Mouse (Mus musculus) megakaryocyte, embryonic 14.5 days (primary cell): ENCODE measurements around the gene Cnksr3. TPM values are rescaled to one million over a fixed set of nuclear protein-coding genes. Genes with fewer than 3 reads are reported as not detected.

Experiments used
- H3K27me3 ChIP-seq: replicated peaks from 2 replicates; pipeline ENCODE3; 2012; ENCODE audit warnings: inconsistent platforms
- H3K36me3 ChIP-seq: replicated peaks from 2 replicates; pipeline ENCODE3; 2012; ENCODE audit warnings: low read length, inconsistent platforms, mixed read lengths
- H3K4me1 ChIP-seq: 2 replicates; pipeline ENCODE4 v1.6.1; 2012; ENCODE audit warnings: inconsistent platforms
- H3K4me3 ChIP-seq: replicated peaks from 2 replicates; pipeline ENCODE3; 2012; ENCODE audit warnings: moderate library complexity, mild to moderate bottlenecking, inconsistent platforms
- H3K9me3 ChIP-seq: 2 replicates; pipeline ENCODE4 v1.6.1; 2012; ENCODE audit warnings: inconsistent platforms
- FLI1 ChIP-seq: IDR thresholded peaks from 2 replicates; pipeline ENCODE4 v1.6.1; 2012; ENCODE audit warnings: low read length, inconsistent platforms, mixed read lengths
- GATA1 ChIP-seq: IDR thresholded peaks from 3 replicates; pipeline ENCODE4 v1.6.1; 2012; ENCODE audit warnings: mixed read lengths, low read length, inconsistent platforms, borderline replicate concordance
- polyA plus RNA-seq: library from polyadenylated mRNA; stranded (reverse); fragments of >175 nt; gene quantifications from 2 replicates; pipeline ENCODE4 v1.2.3, GENCODE M21; 2012; ENCODE audit warnings: low replicate concordance; ENCODE audit not compliant: insufficient read depth

The Cnksr3 gene
- polyA plus RNA-seq, 1 experiment = 14.8 TPM

- H3K36me3 ChIP-seq = peaks cover 6% of the 10 kb centered on the region
- H3K4me3 ChIP-seq = no peak overlapping the region
- no peaks in the 10 kb centered on the region for H3K9me3 ChIP-seq
- no peaks in the 10 kb centered on the region for H3K27me3 ChIP-seq
- TF ChIP-seq FLI1 (no peak), GATA1 (no peak)
- peaks cover 66% of the 10 kb centered on the region for H3K4me1 ChIP-seq
These were observed 15.2 kb downstream of the Cnksr3 start for GRCm38 (mm10) chr10:7196668-7197400.

- Histone ChIP-seq H3K4me3 (no peak overlapping the region), H3K9me3 (no peaks in the 10 kb centered on the region), H3K36me3 (peaks cover 4% of the 10 kb centered on the region), H3K4me1 (peaks cover 60% of the 10 kb centered on the region), H3K27me3 (no peaks in the 10 kb centered on the region)
- TF ChIP-seq FLI1 (no peak), GATA1 (no peak)
These were observed 16.1 kb downstream of the Cnksr3 start for GRCm38 (mm10) chr10:7195927-7196326.

- peaks cover 16% of the 10 kb centered on the region for H3K36me3 ChIP-seq
- no peak for TF ChIP-seq FLI1
- no peak for TF ChIP-seq GATA1
- no peaks in the 10 kb centered on the region for H3K9me3 ChIP-seq
- H3K4me3 ChIP-seq = no peak overlapping the region
- H3K4me1 ChIP-seq = peaks cover 68% of the 10 kb centered on the region
- no peaks in the 10 kb centered on the region for H3K27me3 ChIP-seq
These were observed 20.2 kb downstream of the Cnksr3 start for GRCm38 (mm10) chr10:7191721-7192413.

- Histone ChIP-seq H3K4me1 (peaks cover 58% of the 10 kb centered on the region), H3K9me3 (0 out of 2 replicates have a peak, but pooled peaks cover 12% of the 10 kb centered on the region), H3K36me3 (peaks cover 37% of the 10 kb centered on the region), H3K27me3 (no peaks in the 10 kb centered on the region), H3K4me3 (peak overlapping the region; percentile 51)
- TF ChIP-seq GATA1 (no peak), FLI1 (no peak)
These were observed 22.8 kb downstream of the Cnksr3 start for GRCm38 (mm10) chr10:7189194-7189593.

- H3K4me3 ChIP-seq = no peak overlapping the region
- H3K36me3 ChIP-seq = peaks cover 39% of the 10 kb centered on the region
- no peaks in the 10 kb centered on the region for H3K27me3 ChIP-seq
- 0 out of 2 replicates have a peak, but pooled peaks cover 14% of the 10 kb centered on the region for H3K9me3 ChIP-seq
- TF ChIP-seq GATA1 (no peak), FLI1 (no peak)
- peaks cover 66% of the 10 kb centered on the region for H3K4me1 ChIP-seq
These were observed 24.2 kb downstream of the Cnksr3 start for GRCm38 (mm10) chr10:7187881-7188280.

- H3K36me3 ChIP-seq = peaks cover 45% of the 10 kb centered on the region
- H3K4me1 ChIP-seq = peaks cover 73% of the 10 kb centered on the region
These were observed 25.0 kb downstream of the Cnksr3 start for GRCm38 (mm10) chr10:7186992-7187391.

GRCm38 (mm10) chr10:7186018-7186417 is 26.0 kb downstream of the Cnksr3 start:
- TF ChIP-seq FLI1 (no peak), GATA1 (no peak)
- peaks cover 77% of the 10 kb centered on the region for H3K4me1 ChIP-seq
- no peaks in the 10 kb centered on the region for H3K27me3 ChIP-seq
- H3K9me3 ChIP-seq = 0 out of 2 replicates have a peak, but pooled peaks cover 14% of the 10 kb centered on the region
- no peak overlapping the region for H3K4me3 ChIP-seq
- peaks cover 47% of the 10 kb centered on the region for H3K36me3 ChIP-seq

More at GRCm38 (mm10) chr10:7186992-7187391, 25.0 kb downstream of the Cnksr3 start:
- 0 out of 2 replicates have a peak, but pooled peaks cover 14% of the 10 kb centered on the region for H3K9me3 ChIP-seq
- no peak overlapping the region for H3K4me3 ChIP-seq
- no peaks in the 10 kb centered on the region for H3K27me3 ChIP-seq
- TF ChIP-seq FLI1 (no peak), GATA1 (no peak)

- no peak for TF ChIP-seq GATA1
- no peak for TF ChIP-seq FLI1
- peak overlapping the region; percentile 8 for H3K4me3 ChIP-seq
- H3K9me3 ChIP-seq = 0 out of 2 replicates have a peak, but pooled peaks cover 14% of the 10 kb centered on the region
- peaks cover 76% of the 10 kb centered on the region for H3K4me1 ChIP-seq
- peaks cover 45% of the 10 kb centered on the region for H3K36me3 ChIP-seq
- no peaks in the 10 kb centered on the region for H3K27me3 ChIP-seq
These were observed 28.8 kb downstream of the Cnksr3 start for GRCm38 (mm10) chr10:7183171-7183631.

- Histone ChIP-seq H3K9me3 (0 out of 2 replicates have a peak, but pooled peaks cover 14% of the 10 kb centered on the region), H3K36me3 (peaks cover 47% of the 10 kb centered on the region), H3K27me3 (no peaks in the 10 kb centered on the region), H3K4me1 (peaks cover 76% of the 10 kb centered on the region), H3K4me3 (peak overlapping the region; percentile 59)
- TF ChIP-seq GATA1 (no peak), FLI1 (no peak)
These were observed 29.4 kb downstream of the Cnksr3 start for GRCm38 (mm10) chr10:7182555-7183170.
